Mouse (Mus musculus): ENCODE results near the gene Klk1b5.
A peak's percentile ranks its signal among the peaks of the same experiment; 100 is the strongest.
"Not testable (repeated sequence)": the region's sequence is repeated elsewhere in the genome, so short reads cannot be mapped to it uniquely, and the experiment has no call there.

The Klk1b5 gene

DNA sequence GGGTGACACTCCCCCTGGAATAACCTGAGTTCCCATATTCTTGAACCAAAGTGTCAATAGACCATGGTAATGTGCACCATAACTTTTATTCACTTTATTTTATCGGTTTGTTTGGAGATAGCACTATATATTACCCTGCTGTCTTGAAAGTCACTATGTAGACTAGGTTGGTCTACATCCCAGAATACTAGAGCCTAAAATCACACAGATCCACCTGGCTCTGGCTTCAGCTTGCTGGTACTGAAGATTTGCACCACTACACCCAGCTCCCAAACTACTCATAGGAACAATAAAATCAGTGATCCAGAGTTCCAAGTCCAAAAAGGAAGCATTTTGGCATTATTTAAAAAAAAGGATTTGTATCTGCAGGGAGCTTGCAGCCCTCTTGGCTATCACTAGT is at the start of gene Klk1b5:
Gene Klk1b5, plus strand, starts transcription at position 301 of the 400 bp plus-strand sequence.
- DNase-seq (ENCODE audit: extremely low read depth, low read depth): no peak

DNA sequence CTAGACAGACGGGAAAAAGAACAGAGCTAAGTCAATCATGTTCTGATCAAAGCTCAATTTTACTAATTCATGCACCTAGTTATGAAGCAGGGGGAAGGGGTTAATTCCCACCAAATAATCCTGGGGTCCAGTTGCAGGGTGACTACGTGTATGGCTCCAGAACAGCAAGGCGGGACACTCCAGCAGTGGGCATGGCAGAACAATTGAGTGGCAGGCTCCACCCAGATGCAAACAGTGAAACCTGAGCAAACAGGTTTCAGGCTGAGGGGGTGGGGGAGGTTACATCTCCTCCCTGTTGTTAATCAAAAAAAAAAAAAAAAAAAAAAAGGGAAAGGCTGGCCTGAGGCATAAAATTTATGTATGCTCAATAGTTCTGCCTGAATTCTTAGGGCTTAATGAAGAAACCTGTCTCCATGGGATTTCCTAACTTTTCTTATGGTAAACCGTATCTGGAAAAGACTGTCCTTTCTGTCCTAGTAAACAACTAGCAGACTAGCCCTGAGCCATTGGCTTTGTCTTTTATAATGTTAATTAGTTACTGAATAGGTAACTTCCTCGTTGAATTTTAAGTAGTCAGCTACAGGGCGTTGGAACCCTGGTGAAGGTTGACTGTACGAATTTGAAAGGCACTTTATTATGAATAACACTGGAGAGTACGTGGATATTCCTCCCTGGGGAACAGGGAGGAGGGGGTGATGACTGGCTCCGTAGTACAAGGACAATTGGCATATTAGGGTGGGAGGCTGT is 36.3 kb upstream of the Klk1b5 start:
- DNase-seq (ENCODE audit: extremely low read depth, low read depth): no peak

DNA sequence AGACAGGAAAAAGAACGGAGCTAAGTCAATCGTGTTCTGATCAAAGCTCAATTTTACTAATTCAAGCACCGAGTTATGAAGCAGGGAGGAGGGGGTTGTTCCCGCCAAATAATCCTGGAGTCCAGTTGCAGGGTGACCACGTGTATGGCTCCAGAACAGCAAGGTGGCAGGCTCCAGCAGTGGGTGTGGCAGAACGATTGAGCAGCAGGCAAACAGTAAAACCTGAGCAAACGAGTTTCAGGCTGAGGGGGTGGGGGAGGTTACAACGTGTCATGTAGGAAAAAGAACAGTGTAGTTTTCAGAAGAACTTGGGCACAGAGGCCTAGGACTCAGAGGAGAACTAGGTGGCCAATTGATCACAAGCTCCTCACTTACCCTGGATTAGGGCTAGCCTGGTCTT is 29.2 kb upstream of the Klk1b5 start:
- DNase-seq (ENCODE audit: extremely low read depth, low read depth): not testable (repeated sequence)

DNA sequence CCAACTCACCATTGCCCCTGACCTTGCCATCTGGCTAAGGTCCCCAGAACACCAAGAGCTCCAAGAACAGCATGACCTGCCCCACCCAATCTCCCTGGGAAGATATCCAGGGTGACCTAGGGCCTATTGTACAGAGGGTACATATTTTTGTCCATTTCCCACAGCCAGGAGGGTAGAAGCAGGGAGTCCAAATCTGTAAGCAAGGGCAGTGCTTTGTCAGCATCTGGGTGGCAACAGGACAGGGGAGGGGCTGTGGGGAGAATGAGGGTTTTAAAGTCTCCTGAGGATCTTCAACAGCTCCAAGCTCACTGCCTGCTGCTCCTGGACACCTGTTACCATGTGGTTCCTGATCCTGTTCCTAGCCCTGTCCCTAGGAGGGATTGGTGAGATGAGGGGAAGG is 27.8 kb upstream of the Klk1b5 start, which contains the start of gene Klk1b24:
Gene Klk1b24, plus strand, starts transcription at position 301 of the 400 bp plus-strand sequence.
- not testable (repeated sequence) for DNase-seq (ENCODE audit: extremely low read depth, low read depth)

DNA sequence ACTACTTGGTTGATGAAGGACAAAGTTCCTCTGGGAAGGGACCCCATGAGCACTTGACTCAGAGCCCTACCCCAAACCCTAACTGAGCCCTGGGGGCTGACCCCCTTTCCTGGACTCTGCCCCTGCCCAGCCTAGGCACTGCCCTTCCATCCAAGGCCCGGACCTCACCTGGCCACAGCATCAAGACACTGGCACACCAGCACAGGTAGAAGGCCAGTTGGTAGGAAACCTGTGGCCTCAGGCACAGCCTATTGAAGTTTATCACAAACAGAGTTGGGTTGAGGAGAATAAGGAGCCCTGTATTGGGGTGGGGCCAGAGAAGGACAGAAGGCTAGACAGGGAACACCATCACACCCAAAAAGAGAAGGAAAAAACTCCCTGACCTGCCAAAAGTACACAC is 22.3 kb upstream of the Klk1b5 start:
- DNase-seq (ENCODE audit: extremely low read depth, low read depth): not testable (repeated sequence)

DNA sequence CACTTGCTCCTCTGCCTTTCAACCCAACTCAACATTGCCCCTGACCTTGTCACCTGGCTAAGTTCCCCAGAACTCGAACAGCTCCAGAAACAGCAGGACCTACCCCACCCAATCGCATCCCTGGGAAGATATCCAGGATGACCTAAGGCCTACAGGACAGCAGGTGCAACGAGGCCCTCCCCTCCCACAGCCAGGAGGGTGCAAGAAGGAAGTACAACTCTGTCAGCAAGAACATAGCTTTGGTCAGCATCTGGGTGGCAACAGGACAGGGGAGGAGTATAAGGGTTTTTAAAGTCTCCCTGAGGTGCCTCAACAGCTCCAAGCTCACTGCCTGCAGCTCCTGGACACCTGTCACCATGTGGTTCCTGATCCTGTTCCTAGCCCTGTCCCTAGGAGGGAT is 17.9 kb upstream of the Klk1b5 start, which contains the start of gene Klk1b3:
Gene Klk1b3, plus strand, starts transcription at position 301 of the 400 bp plus-strand sequence.
- no peak for DNase-seq (ENCODE audit: extremely low read depth, low read depth)

DNA sequence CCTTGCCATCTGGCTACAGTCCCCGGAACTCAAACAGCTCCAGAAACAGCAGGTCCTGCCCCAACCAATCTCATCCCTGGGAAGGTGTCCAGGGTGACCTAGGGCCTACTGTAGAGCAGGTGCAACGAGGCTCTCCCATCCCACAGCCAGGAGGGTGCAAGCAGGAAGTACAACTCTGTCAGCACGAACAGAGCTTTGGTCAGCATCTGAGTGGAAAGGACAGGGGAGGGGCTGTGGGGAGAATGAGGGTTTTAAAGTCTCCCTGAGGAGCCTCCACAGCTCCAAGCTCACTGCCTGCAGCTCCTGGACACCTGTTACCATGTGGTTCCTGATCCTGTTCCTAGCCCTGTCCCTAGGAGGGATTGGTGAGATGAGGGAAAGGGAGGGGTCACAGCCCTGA is 8.6 kb upstream of the Klk1b5 start, which contains the start of gene Klk1b4:
Gene Klk1b4, plus strand, starts transcription at position 301 of the 400 bp plus-strand sequence.
- DNase-seq (ENCODE audit: extremely low read depth, low read depth): not testable (repeated sequence)

DNA sequence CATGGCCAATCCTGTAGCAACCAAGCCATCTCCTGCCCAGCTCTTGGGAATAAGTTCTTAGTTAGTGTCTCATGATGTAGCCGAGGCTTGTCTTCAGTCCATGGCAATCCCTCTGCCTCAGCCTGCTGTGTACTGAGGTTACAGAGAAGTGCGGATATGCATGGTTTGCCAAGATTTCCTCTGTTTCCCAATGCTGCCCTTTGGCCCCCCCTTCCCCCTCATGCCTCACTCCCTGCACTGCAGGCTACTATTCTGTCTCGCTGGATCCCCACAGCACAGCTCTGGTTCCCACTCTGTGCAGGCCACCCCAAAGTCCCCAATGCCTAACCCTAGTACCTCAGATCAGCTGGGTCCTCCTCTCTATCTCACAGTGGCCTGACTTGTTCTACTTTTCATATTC is 7.4 kb upstream of the Klk1b5 start:
- DNase-seq (ENCODE audit: extremely low read depth, low read depth): no peak

DNA sequence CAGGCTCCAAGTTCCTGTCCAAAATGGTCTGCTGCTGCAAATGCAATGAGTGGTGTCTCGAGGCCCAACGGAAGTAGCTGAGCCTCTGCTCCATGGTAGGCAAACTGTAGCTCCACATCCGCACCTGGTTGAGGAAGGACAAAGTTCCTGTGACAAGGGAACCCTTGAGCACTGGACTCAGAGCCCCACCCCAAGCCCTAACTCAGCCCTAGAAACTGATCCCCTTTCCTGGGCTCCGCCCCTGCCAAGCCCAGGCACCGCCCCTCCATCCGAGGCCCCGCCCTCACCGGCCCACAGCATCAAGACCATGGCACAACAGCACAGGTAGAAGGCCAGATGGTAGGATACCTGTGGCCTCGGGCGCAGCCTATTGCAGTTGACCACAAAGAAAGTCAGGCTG is 5.9 kb downstream of the Klk1b5 start:
- not testable (repeated sequence) for DNase-seq (ENCODE audit: extremely low read depth, low read depth)

DNA sequence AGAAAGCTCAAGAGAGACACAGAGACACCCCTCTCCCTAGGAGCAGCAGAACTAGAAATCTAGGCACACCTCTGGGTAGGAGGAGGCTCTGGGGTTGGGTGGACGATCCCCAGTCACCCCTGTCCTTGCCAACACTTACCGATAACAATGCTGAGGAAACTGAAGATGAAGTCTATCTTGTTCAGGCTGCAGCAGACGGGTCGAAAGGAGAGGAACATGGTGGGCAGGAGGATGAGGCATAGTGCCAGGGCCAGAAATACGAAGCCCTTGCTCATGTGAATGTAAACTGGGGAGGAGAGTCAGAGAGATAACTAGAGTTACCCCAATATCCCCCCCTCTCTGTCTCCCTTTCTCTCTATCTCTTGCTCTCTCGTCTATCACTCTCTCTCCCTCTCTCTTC is 6.6 kb downstream of the Klk1b5 start:
- DNase-seq (ENCODE audit: extremely low read depth, low read depth): not testable (repeated sequence)

DNA sequence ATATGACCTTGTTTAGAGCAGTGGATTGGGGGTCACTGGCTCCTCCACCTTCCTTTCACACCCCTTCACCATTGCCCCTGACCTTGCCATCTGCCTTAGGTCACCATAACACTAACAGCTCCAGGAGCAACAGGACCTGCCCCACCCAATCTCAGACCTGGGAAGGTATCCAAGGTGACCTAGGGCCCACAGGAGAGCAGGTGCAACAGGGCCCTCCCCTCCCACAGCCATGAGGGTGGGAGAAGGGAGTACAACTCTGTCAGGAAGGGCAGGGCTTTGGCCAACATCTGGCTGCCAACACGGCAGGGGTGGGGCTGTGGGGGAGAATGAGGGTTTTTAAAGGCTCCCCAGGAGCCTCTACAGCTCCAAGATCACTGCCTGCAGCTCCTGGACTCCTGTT is 9.3 kb downstream of the Klk1b5 start, which contains the start of gene Klk1:
Gene Klk1, plus strand, starts transcription at position 285 of the 400 bp plus-strand sequence.
- DNase-seq (ENCODE audit: extremely low read depth, low read depth): no peak

DNA sequence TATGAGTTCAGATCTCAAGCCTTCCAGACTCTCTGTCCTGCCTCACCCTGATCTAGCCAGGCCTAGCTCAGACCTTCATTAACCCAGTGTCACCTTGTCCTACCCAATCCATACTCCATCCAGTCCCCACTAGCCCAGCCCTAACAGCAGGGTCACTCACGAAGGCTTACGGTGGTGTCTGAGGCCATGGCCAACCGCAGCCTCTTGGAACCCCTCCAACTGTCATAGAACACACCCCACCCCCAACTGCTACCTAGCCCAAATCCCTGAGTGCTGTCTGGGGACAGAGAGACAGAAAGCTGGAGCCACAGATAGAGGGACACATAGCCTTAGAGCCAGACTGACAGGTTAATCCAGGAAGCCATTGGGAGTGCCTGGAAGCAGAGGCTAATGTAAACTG is 20.2 kb downstream of the Klk1b5 start, which contains the start of gene Gm36864:
Gene Gm36864, plus strand, starts transcription at position 269 of the 400 bp plus-strand sequence.
- DNase-seq (ENCODE audit: extremely low read depth, low read depth): no peak

DNA sequence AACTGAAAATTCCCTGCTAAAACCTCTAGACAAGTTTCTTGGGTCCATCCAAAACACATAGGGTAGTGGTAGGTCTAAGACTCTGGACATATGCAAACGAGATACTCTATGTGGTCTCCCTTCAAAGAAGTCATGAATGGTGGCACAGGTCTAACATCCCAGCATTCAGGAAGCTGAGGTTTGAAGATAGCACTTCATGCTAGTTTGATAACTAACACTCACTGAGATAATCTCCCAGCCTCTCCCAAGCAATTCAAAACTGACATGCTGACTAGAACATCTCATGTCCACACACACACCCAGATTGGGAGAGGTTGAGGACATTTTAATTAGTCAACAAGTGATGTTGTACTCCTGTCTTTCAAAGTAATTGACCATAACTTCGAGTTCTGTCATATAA is 24.2 kb downstream of the Klk1b5 start:
- no peak for DNase-seq (ENCODE audit: extremely low read depth, low read depth)

DNA sequence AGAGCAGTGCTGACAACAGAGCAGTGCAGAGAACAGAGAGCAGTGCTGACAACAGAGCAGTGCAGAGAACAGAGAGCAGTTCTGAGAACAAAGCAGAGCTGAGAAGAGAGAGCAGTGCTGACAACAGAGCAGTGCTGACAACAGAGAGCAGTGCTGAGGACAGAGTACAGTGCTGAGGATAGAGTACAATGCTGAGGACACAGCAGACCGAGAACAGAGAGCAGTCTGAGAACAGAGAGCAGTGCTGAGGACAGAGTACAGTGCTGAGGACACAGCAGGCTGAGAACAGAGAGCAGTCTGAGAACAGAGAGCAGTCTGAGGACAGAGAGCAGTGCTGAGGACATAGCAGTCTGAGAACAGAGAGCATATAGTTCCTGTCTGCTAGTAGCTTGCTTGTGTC is 25.0 kb downstream of the Klk1b5 start:
- no peak for DNase-seq (ENCODE audit: extremely low read depth, low read depth)

DNA sequence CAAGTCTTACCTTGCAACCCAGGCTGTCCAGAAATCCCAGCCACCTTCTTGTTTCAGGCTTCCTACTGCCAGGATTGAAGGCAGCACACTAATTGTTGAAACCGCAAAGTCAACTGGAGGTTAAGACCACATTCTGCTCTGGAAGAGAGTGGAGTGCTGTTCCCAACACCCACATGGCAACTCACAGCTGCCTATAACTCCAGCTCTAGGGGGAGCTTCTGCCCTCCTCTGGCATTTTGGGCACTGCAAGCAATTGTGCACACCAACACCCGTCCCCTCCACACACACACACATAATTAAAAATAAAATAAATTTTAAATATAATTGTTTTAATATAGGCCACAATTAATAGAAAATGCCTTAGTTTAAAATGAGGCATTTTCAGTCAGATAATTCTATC is 25.4 kb downstream of the Klk1b5 start:
- no peak for DNase-seq (ENCODE audit: extremely low read depth, low read depth)

DNA sequence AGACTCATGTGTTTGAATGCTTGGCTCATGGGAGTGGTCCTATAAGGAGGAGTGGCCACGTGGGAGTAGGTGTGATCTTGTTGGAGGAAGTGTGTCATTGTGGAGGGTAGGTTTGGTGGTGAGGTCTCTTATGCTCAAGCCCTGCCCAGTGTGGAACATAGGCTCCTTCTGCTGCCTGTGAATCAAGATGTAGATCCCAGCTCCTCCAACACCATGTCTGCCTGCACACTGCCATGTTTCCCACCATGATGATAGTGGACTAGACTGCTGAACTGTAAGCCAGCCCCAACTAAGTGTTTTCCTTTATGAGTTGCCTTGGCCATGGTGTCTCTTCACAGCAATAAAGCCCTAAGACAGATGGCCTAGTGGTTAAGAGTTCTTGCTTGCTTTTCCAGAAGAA is 28.3 kb downstream of the Klk1b5 start:
- no peak for DNase-seq (ENCODE audit: extremely low read depth, low read depth)

DNA sequence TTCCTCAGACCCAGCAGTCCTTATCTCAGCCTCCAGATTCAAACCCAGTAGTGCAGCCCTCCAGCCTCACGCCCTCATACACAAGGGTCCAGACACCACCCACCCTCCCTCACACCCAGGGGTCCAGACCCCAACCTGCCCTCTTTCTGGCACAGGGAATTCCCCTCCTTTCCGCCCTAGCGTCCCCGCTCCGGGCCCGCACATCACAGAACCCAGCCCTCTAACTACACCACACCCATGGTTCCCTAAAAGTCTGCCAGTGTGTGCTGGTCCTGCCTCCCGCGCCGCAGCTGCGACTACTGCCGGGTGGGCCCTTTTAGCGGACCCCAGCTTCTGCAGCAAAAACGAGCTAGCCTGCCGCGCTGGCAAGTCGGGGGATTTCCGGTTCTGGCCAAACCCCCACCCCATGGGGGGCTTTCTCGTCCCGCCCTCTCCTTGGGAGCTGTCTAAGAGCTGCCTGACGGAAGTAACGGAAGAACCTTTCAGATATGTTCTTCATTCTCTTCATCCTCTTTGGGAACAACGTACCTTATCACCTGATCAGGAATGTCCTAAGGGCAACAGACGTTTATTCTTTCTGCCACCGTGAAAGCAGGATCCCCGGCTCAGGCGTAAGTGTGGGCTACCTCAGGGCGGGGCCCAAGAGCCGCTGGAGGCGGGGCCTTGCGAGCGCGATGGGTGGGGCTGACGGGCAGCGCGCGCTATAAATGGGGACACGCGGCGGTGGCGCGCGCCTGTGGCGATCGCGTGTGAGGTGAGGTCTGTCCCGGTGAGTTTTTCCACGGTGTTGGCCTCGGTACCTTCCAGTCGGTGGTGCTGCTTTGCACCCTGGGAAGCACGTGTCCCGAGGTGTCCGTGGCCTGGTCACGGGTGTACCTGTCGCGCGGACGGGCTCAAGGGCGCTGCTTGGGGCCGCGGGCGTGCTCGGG is 30.6 kb downstream of the Klk1b5 start, which contains the start of the genes 1700028J19Rik and 2410002F23Rik:
Gene 1700028J19Rik, minus strand, starts transcription at position 641 of the 929 bp plus-strand sequence.
Gene 2410002F23Rik, plus strand, starts transcription at position 668 of the 929 bp plus-strand sequence.
- DNase-seq (ENCODE audit: extremely low read depth, low read depth): peak; percentile 51

DNA sequence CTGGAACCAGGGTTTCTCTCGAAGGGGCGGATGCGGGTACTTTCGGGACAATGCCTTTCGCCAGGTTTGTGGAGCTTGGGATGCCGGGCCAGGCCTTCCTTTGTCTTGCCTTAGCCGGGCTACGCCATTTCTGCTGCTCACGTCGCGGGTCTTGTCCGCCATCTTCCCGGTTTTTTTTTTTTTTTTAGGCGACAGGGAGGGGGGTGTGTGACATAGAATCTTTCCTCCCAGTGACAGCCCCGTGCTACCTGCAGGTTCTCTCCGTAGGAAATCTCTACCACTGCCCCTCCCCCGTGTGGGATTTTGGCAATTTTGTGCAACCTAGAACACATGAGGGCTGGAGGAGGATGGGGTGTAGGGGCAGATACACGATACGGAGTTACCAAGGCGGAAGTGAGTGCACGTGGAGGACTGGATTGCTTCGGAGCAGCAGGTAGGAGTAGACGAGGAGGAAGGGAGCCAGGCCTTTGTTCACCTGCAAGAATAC is 31.3 kb downstream of the Klk1b5 start:
- DNase-seq (ENCODE audit: extremely low read depth, low read depth): peak; percentile 50

DNA sequence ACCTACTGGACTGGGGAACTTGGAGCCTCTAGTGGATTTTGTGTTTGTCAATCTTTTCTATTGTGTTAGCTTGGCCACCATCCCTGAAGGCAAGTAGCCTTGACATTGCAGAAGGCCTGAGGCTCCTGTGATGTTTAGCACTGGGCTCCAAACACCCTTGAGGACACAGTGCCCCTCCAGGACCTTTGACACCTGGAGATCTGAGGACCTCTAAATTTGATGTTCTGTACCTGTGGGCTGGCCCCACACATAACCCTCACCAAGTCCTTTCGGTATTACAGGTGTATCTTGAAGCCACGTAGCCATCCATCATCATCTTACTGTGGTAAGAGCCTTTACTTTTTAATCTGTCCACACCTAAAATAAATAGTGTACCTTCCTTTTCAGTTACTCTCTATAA is 32.2 kb downstream of the Klk1b5 start:
- no peak for DNase-seq (ENCODE audit: extremely low read depth, low read depth)

DNA sequence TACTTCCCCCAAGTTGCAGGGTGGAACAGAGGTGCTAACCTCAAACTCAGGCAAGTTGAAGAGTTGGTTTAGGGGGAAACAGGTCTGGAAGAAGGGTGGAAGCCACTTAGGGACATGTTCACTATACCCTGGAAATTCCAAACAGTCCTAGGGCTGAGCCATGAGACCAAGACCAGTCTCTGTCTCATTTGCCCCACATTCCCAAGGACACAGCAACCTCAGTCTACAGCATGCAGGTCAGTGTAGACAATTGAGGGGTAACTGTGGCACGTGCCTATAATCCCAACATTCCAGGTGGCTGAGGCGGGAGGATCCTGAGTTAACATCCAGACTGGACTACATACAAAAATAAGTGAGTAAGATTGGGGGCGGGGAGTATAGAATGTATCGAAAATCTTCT is 33.5 kb downstream of the Klk1b5 start:
- DNase-seq (ENCODE audit: extremely low read depth, low read depth): no peak

DNA sequence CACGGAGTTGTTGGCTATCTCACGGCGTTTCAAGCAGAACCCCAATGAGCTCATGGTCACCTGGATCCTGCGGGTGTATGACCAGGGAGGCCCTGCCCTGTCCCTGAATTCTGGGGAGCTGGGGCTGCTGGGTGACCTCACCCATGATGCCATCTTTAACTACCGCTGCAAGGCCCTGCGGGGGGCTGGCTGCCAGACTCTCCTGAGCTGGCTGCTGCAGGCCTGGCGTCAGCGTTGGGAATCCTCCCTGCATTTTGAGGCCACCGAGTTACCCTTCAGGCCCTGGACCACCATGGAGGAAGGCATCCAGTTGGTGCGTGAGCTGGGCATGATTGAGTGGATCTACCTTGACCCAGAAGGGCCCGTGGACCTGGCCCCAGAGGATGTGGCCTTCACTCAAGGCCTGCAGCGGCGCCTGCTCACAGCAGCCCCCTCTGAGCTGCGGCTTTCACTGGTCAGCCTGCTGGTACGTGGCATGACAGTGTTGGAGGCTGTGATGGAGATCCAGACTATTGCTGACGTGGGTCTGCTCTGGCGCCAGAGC is 35.1 kb downstream of the Klk1b5 start:
- not testable (repeated sequence) for DNase-seq (ENCODE audit: extremely low read depth, low read depth)

All from MEL-GATA-1-ER (cell line).